Mouse (Mus musculus) testis, adult 2 months (tissue): ENCODE data around the gene Fgf16.

Source experiments
- CTCF ChIP-seq: fragments of 200-500 bp; IDR thresholded peaks from 2 replicates; pipeline ENCODE4 v1.5.1; 2012; ENCODE audit warnings: low read depth, mild to moderate bottlenecking, inconsistent platforms, low read length, moderate library complexity; ENCODE audit not compliant: control insufficient read depth, insufficient read depth, insufficient replicate concordance
- POLR2A ChIP-seq: fragments of 200-500 bp; IDR thresholded peaks from 2 replicates; pipeline ENCODE4 v1.6.1; 2012; ENCODE audit warnings: low read depth, mild to moderate bottlenecking, inconsistent platforms, low read length, moderate library complexity; ENCODE audit not compliant: control insufficient read depth

DNA sequence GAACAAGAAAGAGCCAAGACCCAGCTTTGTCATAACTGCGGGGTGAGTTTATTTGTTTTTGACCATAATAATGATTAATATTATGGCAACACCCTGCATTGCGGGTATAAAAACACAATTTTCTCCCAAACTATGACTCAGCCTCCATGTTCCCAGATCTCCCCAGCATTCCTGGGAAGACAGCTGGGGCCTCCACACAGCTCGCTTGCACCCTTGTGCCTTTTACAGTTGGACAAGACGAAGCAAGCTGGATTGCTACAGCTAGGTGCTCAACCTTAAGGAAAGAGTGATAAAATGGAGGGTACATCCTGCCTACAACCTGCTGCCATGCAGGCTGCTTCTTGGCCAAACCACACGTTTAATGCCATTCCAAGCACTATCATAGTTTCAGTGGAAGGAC is 45.7 kb upstream of the Fgf16 start:
- no peak for TF ChIP-seq CTCF
- TF ChIP-seq POLR2A, result no peak
